Mouse (Mus musculus) splenic B cell, adult 2 months (primary cell): ENCODE results near the gene Rps11.
"Not testable (repeated sequence)": the region's sequence is repeated elsewhere in the genome, so short reads cannot be mapped to it uniquely, and the experiment has no call there.

Experiments used
- DNase-seq: peaks from one replicate; pipeline ENCODE4 v3.0.0-alpha.2; 2011; ENCODE audit warnings: low read depth, low spot score
- H3K27me3 ChIP-seq: 2 replicates; pipeline ENCODE4 v1.6.1; 2012; ENCODE audit warnings: mild to moderate bottlenecking, low read length, moderate library complexity, mixed read lengths; ENCODE audit not compliant: control insufficient read depth, poor library complexity, insufficient read depth, severe bottlenecking
- H3K36me3 ChIP-seq: 2 replicates; pipeline ENCODE4 v1.6.1; 2012; ENCODE audit warnings: mild to moderate bottlenecking, low read length, moderate library complexity, mixed read lengths; ENCODE audit not compliant: control insufficient read depth, poor library complexity, insufficient read depth, severe bottlenecking

Rps11 gene

DNA sequence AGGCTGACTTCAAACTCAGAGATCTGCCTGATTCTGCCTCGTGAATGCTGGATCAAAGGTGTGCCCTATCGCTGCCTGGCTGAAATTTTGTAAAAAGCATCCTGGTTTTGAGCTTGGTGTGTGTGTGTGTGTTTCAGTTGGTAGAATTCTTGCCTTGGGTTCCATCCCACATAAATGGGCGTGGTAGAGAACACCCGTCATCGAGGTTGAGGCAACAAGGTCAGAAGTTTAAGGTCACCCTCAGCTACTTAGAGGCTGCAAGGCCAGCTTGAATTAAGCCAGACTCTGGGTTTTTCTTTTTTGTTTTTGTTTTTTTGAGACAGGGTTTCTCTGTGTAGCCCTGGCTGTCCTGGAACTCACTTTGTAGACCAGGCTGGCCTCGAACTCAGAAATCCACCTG lies 5.9 kb downstream of the Rps11 start:
- no peaks in the 10 kb centered on the region for H3K27me3 ChIP-seq
- DNase-seq, result no peak
- peaks cover 3% of the 10 kb centered on the region; the same call in 1 of the 2 replicates for H3K36me3 ChIP-seq

GRCm38 (mm10) chr7:45117566-45117965 lies 6.7 kb downstream of the Rps11 start:
- H3K36me3 ChIP-seq, result peaks cover 2% of the 10 kb centered on the region; the same call in 1 of the 2 replicates
- DNase-seq, result peak; percentile 54
- no peaks in the 10 kb centered on the region for H3K27me3 ChIP-seq

- Histone ChIP-seq H3K36me3 (no peaks in the 10 kb centered on the region; the same call in 1 of the 2 replicates), H3K27me3 (no peaks in the 10 kb centered on the region)
- no peak for DNase-seq
Observed at GRCm38 (mm10) chr7:45113476-45113875, 10.8 kb downstream of the Rps11 start.

- H3K27me3 ChIP-seq, result no peaks in the 10 kb centered on the region
- no peak for DNase-seq
Observed at GRCm38 (mm10) chr7:45112529-45112928, 11.7 kb downstream of the Rps11 start.

DNA sequence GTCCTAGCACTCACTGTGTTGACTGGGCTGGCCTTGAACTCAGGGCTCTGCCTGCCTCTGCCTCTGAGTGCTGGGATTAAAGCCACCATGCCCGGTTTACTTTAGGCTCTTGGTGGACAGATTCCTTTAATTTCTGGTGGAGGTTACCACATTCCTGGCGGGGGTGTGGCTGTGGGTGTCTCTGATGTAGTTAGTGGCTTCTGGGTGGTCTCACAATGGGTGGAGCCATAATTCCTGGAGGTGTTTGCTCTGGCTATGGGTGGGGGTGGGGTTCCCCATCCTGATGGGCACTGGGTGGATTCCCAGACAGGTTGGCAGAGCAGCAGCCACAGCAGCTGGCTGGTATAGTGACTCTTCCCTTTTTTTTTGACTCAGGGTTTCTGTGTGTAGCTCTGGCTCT lies 12.3 kb downstream of the Rps11 start:
- DNase-seq, result no peak
- no peaks in the 10 kb centered on the region; the same call in 1 of the 2 replicates for H3K36me3 ChIP-seq

More at GRCm38 (mm10) chr7:45112529-45112928, 11.7 kb downstream of the Rps11 start:
- no peaks in the 10 kb centered on the region; the same call in 1 of the 2 replicates for H3K36me3 ChIP-seq

GRCm38 (mm10) chr7:45110089-45110488 lies 14.2 kb downstream of the Rps11 start:
- H3K27me3 ChIP-seq, H3K36me3 ChIP-seq, DNase-seq: not testable (repeated sequence)

More for the DNA sequence above, 12.3 kb downstream of the Rps11 start:
- H3K27me3 ChIP-seq, result no peaks in the 10 kb centered on the region

DNA sequence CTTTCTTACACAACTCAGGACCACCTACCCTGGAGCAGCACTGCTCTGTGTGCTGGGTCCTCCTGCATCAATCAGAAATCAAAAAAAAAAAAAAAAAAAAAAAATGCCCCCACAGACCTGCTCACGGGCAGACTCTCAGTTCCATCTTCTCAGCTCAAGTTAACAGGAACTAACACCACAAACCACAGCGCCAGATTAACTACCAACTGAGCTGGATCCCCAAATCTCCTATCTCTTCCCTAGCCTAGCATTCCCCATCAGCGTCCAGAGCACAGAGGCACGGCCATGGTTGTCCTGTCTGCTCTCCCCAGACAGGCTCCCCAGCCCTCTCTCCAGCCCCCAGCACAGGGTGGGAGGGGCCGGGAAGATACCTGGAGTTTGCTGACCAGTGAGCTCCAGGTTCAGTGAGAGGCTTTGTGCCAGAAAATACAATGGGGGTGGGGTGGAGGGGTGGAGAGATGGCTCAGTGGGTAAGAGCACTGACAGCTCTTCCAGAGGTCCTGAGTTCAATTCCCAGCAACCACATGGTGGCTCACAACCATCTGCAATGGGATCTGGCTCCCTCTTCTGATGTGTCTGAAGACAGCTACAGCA lies 17.1 kb downstream of the Rps11 start:
- H3K27me3 ChIP-seq, result no peaks in the 10 kb centered on the region
- no peaks in the 10 kb centered on the region for H3K36me3 ChIP-seq
- DNase-seq, result no peak

DNA sequence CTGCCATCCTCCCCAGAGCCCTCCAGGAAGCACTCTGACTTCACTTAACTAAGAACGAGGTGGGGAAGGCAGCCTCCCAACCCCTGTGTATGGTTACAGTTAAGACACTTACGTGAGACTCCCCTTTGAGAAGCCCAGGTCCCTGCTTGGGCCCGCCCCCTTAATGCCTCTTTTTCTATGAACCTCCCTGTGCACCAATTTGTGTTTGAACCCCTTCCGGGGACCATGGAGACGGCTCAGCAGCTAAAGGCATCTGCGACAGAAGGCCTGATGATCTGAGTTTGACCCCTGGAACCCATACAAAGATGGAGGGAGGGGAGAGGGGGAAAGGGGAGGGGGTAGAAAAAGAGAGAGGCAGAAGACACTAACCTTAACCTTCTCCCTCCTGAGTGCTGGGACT lies 17.8 kb downstream of the Rps11 start:
- H3K27me3 ChIP-seq, result no peaks in the 10 kb centered on the region
- DNase-seq, result no peak
- no peaks in the 10 kb centered on the region for H3K36me3 ChIP-seq

DNA sequence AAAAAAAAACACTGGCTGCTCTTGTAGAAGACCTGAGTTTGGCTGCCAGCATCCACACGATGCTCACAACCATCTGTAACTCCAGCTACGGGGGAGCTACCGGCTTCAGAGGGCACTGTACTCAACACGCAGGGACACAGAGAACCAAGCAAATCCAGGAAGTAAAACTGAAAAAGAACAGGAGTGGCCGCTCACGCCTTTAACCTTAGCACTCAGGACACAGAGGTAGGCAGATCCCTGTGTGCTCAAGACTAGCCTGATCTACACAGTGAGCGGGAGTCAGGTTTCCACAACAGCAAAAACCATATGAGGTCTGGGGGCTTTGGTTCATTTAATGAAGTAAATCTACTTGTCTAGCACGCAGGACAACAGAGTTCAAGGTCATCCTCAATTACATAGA lies 18.7 kb downstream of the Rps11 start:
- DNase-seq, result no peak
- Histone ChIP-seq H3K27me3 (no peaks in the 10 kb centered on the region), H3K36me3 (no peaks in the 10 kb centered on the region)

- Histone ChIP-seq H3K36me3 (no peaks in the 10 kb centered on the region), H3K27me3 (no peaks in the 10 kb centered on the region)
- no peak for DNase-seq
Observed at GRCm38 (mm10) chr7:45104941-45105340, 19.3 kb downstream of the Rps11 start.

- no peaks in the 10 kb centered on the region for H3K27me3 ChIP-seq
- DNase-seq, result no peak
- no peaks in the 10 kb centered on the region for H3K36me3 ChIP-seq
Observed at GRCm38 (mm10) chr7:45103652-45104180, 20.5 kb downstream of the Rps11 start, which contains the start of gene Fcgrt. TSS of gene Fcgrt (minus strand) at chr7:45103851.

- H3K27me3 ChIP-seq, result no peaks in the 10 kb centered on the region
- H3K36me3 ChIP-seq, result no peaks in the 10 kb centered on the region
- no peak for DNase-seq
Observed at GRCm38 (mm10) chr7:45102940-45103585, 21.2 kb downstream of the Rps11 start.

GRCm38 (mm10) chr7:45102441-45102840 lies 21.8 kb downstream of the Rps11 start:
- Histone ChIP-seq H3K36me3 (no peaks in the 10 kb centered on the region), H3K27me3 (no peaks in the 10 kb centered on the region)
- no peak for DNase-seq

- Histone ChIP-seq H3K27me3 (no peaks in the 10 kb centered on the region), H3K36me3 (no peaks in the 10 kb centered on the region)
- no peak for DNase-seq
Observed at GRCm38 (mm10) chr7:45100046-45100445, 24.2 kb downstream of the Rps11 start.

DNA sequence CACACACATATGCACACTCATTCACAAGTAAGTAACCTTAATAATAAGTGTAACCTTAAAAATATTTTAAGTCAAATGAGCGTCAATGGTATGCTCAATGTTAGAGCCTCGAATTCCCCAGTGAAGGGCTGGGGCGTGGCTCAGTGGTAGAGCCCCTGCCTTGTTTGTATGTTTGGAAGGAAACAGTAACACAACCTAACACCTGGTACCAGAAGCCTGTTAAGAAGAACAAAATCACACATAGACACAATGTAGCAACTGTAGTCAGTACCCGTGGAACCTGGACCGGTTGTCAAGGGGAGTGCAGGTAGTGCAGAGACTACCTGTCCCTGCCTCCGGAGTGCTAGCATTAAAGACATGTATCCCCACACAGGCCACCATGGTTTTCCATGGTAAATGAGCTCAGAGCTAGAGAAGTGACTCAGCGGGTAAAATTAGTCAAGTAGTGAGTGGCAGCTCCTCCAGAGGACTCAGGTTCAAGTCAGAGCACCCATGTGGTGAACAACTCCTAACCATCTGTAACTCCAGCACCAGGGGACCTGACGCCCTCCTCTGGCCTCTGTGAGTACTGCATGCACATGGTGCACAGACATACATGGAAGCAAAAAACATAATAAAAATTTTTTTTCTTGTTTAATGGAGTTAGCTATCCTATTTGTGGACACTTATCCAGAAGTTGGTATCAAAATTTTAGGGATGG lies 25.5 kb downstream of the Rps11 start:
- no peaks in the 10 kb centered on the region for H3K27me3 ChIP-seq
- no peaks in the 10 kb centered on the region for H3K36me3 ChIP-seq
- no peak for DNase-seq
